Comparison of ENCODE assay signal across 19 mouse cellular contexts in the genomic region with DNA sequence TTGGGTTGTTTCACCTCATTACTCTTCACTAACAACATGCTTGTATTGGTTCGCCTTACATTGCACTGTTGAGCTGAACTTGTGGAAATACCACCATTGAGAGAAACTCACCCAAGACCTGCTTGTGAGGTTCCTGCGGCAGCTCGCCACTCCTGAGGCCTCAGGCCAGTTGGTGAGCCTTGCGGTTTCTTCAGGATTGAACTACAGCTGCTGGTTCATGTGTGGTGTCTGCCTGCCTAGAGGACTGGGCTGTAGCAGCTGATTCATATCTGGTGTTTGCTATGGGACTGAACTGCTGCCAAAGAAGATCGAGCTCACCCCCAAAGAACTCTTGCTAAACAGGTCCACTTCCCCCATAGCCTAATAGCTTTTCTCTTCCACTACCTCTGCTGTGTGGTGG. TPM values are rescaled to one million over a fixed set of nuclear protein-coding genes. Genes with fewer than 3 reads are reported as not detected.
DNase-seq lines count a peak whose midpoint lies in the region; TF ChIP-seq lines count a peak whose summit lies in the region.
"Had no signal": no experiment of that assay in that cellular context is flagged by ENCODE, and none has a peak within 500 bp of the region (broad histone marks: within the 10 kb centered on the region; RNA-seq: fewer than 3 reads in every experiment).

No protein-coding gene starts in this region.

- no peaks in the 10 kb centered on the region for H3K79me2 ChIP-seq in myocyte (ENCODE audit: control insufficient read depth, insufficient read depth)

- H3K36me3 ChIP-seq in myocyte (ENCODE audit: control insufficient read depth, insufficient read depth), result no peaks in the 10 kb centered on the region
- H3K36me3 ChIP-seq: G1E had no signal

- TF ChIP-seq POLR2A in myocyte (IDR thresholded peaks at IDR 0.05; ENCODE audit: insufficient read length, low read depth), result no peak

- H3K4me2 ChIP-seq in myocyte (ENCODE audit: low read depth), result no peak overlapping the region

- H3K4me3 ChIP-seq in myocyte, result no peak overlapping the region

- peaks cover 17% of the 10 kb centered on the region for H3K27me3 ChIP-seq in myocyte (ENCODE audit: control insufficient read depth, insufficient read depth, insufficient read length)
- H3K27me3 ChIP-seq: CH12.LX, Patski had no signal

- no peak overlapping the region for H3ac ChIP-seq in myocyte (ENCODE audit: control insufficient read depth, insufficient read length)

- no peak for DNase-seq in retina, postnatal 1 day
- DNase-seq: adrenal gland, adult 2 months; adrenal gland, adult 8-10 months; adrenal gland, postnatal 10 days; adrenal gland, postnatal 14 days; adrenal gland, postnatal 25 days; adrenal gland, postnatal 36 days; B cell, adult 2 months; cerebellum, adult 11 months; cerebellum, adult 11-12 months; cerebellum, adult 18-20 months; cerebellum, adult 2 months had no signal

TF ChIP-seq in myocyte, 11 proteins besides CTCF, POLR2A, EP300 and RAD21:
- TF ChIP-seq E2F4 (IDR thresholded peaks at IDR 0.05; ENCODE audit: insufficient read depth) (no peak), MAX (IDR thresholded peaks at IDR 0.05; ENCODE audit: low read depth) (no peak), CEBPB (IDR thresholded peaks at IDR 0.05; ENCODE audit: insufficient read depth, poor library complexity, severe bottlenecking) (0 out of 2 replicates have a peak, but pooled peaks have one; percentile 1), MYOG (IDR thresholded peaks at IDR 0.05; ENCODE audit: control insufficient read depth in 1 of 3, insufficient read depth in 1 of 3, insufficient read length in 2 of 3, low read depth in 2 of 3) (peak; percentile 28 to 75 (median 55)), REST (IDR thresholded peaks at IDR 0.05; ENCODE audit: insufficient read depth, insufficient read length) (no peak), USF1 (IDR thresholded peaks at IDR 0.05; ENCODE audit: low read depth) (no peak), TCF12 (IDR thresholded peaks at IDR 0.05; ENCODE audit: insufficient read depth, poor library complexity, severe bottlenecking) (peak; percentile 69), SRF (IDR thresholded peaks at IDR 0.05; ENCODE audit: control insufficient read depth, insufficient read length, low read depth) (no peak), TCF3 (IDR thresholded peaks at IDR 0.05; ENCODE audit: insufficient read length, low read depth) (peak; percentile 50), MYOD1 (IDR thresholded peaks at IDR 0.05; ENCODE audit: control insufficient read depth in 1 of 3, insufficient read length in 2 of 3, low read depth in 2 of 3) (peak; percentile 55 to 68 (median 57)), POLR2AphosphoS2 (IDR thresholded peaks at IDR 0.05; ENCODE audit: insufficient read length, low read depth) (no peak)

RNA-seq across cellular contexts. Expression of a gene that starts 9.7 kb away (rescaled TPM):
- polyA plus RNA-seq in myocyte (2012; fragmentation: generic; extraction: Trizol), result 0.67 TPM
- polyA plus RNA-seq: G1E had no signal

RNA-seq across cellular contexts. Expression of a gene that starts 26.4 kb away (rescaled TPM):
- 66.2 TPM for polyA plus RNA-seq in myocyte (2012; fragmentation: generic; extraction: Trizol)
- polyA plus RNA-seq: G1E had no signal

RNA-seq across cellular contexts. Expression of a gene that starts 36.4 kb away (rescaled TPM):
- polyA plus RNA-seq in myocyte (2012; fragmentation: generic; extraction: Trizol), result 0.08 TPM
- polyA plus RNA-seq: activated CD4-positive, CD25-positive, alpha-beta regulatory T cell, adult 4 months; CD4-positive, CD25-positive, alpha-beta regulatory T cell, adult 4 months; G1E had no signal

RNA-seq across cellular contexts. Expression of a gene that starts 39.7 kb away (rescaled TPM):
- not detected for polyA plus RNA-seq in myocyte (2012; fragmentation: generic; extraction: Trizol)
- polyA plus RNA-seq: activated CD4-positive, CD25-positive, alpha-beta regulatory T cell, adult 4 months; C2C12; CD4-positive, CD25-positive, alpha-beta regulatory T cell, adult 4 months; G1E had no signal
